Mouse (Mus musculus): Measurements from ENCODE around the gene Gemin7. TPM values are rescaled to one million over a fixed set of nuclear protein-coding genes. Genes with fewer than 3 reads are reported as not detected.

The Gemin7 gene
- total and polyA plus RNA-seq, 3 experiments, result 48.5 to 75.2 (median 48.6) TPM

- H3K4me3 ChIP-seq, result no peak within 1 kb of the TSS
- no peaks in the 10 kb centered on the region for H3K79me2 ChIP-seq (replicated peaks; ENCODE audit: control insufficient read depth, insufficient read depth, low read length)
- no peak within 1 kb of the TSS for H3K9ac ChIP-seq (ENCODE audit: low read depth, low read length)
- no peaks in the 10 kb centered on the region for H3K4me1 ChIP-seq (ENCODE audit: control insufficient read depth, insufficient read depth, low read length)
- DNase-seq, result no peak
- TF ChIP-seq EP300 (IDR thresholded peaks at IDR 0.05; ENCODE audit: insufficient read depth, low read depth, low read length), result no peak
- peak; percentile 52 for TF ChIP-seq CTCF (IDR thresholded peaks at IDR 0.05)
- TF ChIP-seq POLR2A (IDR thresholded peaks at IDR 0.05; ENCODE audit: insufficient read depth, low read depth, low read length), result no peak
- H3K27me3 ChIP-seq (ENCODE audit: control insufficient read depth, insufficient read depth, low read length), result peaks cover 5% of the 10 kb centered on the region
- H3K27ac ChIP-seq, result no peak within 1 kb of the TSS
- 6% methylated on average over 29 of the region's 29 CpGs for WGBS
- intact Hi-C loops (cut with DNase I), result no loop called here
- H3K36me3 ChIP-seq (ENCODE audit: control insufficient read depth, insufficient read depth, low read length), result no peaks in the 10 kb centered on the region
Observed at GRCm38 (mm10) chr7:19517652-19518365, 59.6 kb downstream of the Gemin7 start, which contains the start of gene Nkpd1. Gene Nkpd1, plus strand, starts transcription at chr7:19517838.

Other genes with a start within 250 kb of the Gemin7 start
- gene Ercc1, start 232.8 kb downstream of the Gemin7 start, total RNA-seq (2021), result 10 to 100 TPM; 46.8 to 48.6 TPM
- gene Ercc1, start 232.8 kb downstream of the Gemin7 start, polyA plus RNA-seq (2012; rRNA removed), result 47.1 and 49.1 TPM in 2 replicates
- 1 to 10 TPM; 9.3 to 9.7 TPM for gene Cd3eap, start 218.1 kb downstream of the Gemin7 start, total RNA-seq (2021)
- 4.4 and 4.7 TPM in 2 replicates for gene Cd3eap, start 218.1 kb downstream of the Gemin7 start, polyA plus RNA-seq (2012; rRNA removed)
- gene Ppp1r13l, start 217.8 kb downstream of the Gemin7 start, total RNA-seq (2021), result 10 to 100 TPM; 43.9 to 45.1 TPM
- 23.5 and 30.1 TPM in 2 replicates for gene Ppp1r13l, start 217.8 kb downstream of the Gemin7 start, polyA plus RNA-seq (2012; rRNA removed)
- gene Ercc2, start 195.6 kb downstream of the Gemin7 start, total RNA-seq (2021), result 10 to 100 TPM; 10.9 to 11.6 TPM
- 22.6 and 24.8 TPM in 2 replicates for gene Ercc2, start 195.6 kb downstream of the Gemin7 start, polyA plus RNA-seq (2012; rRNA removed)
- gene Klc3, start 173.5 kb downstream of the Gemin7 start, total RNA-seq (2021), result under 1 TPM; 0.21 to 0.25 TPM
- 0.29 and 0.59 TPM in 2 replicates for gene Klc3, start 173.5 kb downstream of the Gemin7 start, polyA plus RNA-seq (2012; rRNA removed)
- 1,000 to 10,000 TPM; 3,482 to 3,985 TPM for gene Ckm, start 172.8 kb downstream of the Gemin7 start, total RNA-seq (2021)
- gene Ckm, start 172.8 kb downstream of the Gemin7 start, polyA plus RNA-seq (2012; rRNA removed), result 7,008 and 7,255 TPM in 2 replicates
- gene Mark4, start 118.8 kb downstream of the Gemin7 start, total RNA-seq (2021), result 10 to 100 TPM; 22.4 to 27.2 TPM
- gene Mark4, start 118.8 kb downstream of the Gemin7 start, polyA plus RNA-seq (2012; rRNA removed), result 11.1 and 11.8 TPM in 2 replicates
- gene Exoc3l2, start 114.3 kb downstream of the Gemin7 start, total RNA-seq (2021), result 1 to 10 TPM in 1 of 2 experiments, under 1 TPM in 1; 0.80 to 1.2 TPM
- 1.5 and 1.7 TPM in 2 replicates for gene Exoc3l2, start 114.3 kb downstream of the Gemin7 start, polyA plus RNA-seq (2012; rRNA removed)
- 1 to 10 TPM; 2.2 to 2.5 TPM for gene Bloc1s3, start 69.2 kb downstream of the Gemin7 start, total RNA-seq (2021)
- gene Bloc1s3, start 69.2 kb downstream of the Gemin7 start, polyA plus RNA-seq (2012; rRNA removed), result 3.9 and 5.4 TPM in 2 replicates
- 10 to 100 TPM; 32.2 to 33.5 TPM for gene Trappc6a, start 69.2 kb downstream of the Gemin7 start, total RNA-seq (2021)
- gene Trappc6a, start 69.2 kb downstream of the Gemin7 start, polyA plus RNA-seq (2012; rRNA removed), result 32.9 and 45.0 TPM in 2 replicates
- not detected for gene Nkpd1, start 59.8 kb downstream of the Gemin7 start, total RNA-seq (2021)
- gene Nkpd1, start 59.8 kb downstream of the Gemin7 start, polyA plus RNA-seq (2012; rRNA removed), result 0.06 TPM in 1 of 2 replicates, not detected in the other
- gene Ppp1r37, start 14.5 kb downstream of the Gemin7 start, total RNA-seq (2021), result 10 to 100 TPM; 58.0 to 69.5 TPM
- gene Ppp1r37, start 14.5 kb downstream of the Gemin7 start, polyA plus RNA-seq (2012; rRNA removed), result 56.0 and 66.4 TPM in 2 replicates
- gene Zfp296, start 308 bp downstream of the Gemin7 start, total RNA-seq (2021), result under 1 TPM; 0.42 to 0.43 TPM
- gene Zfp296, start 308 bp downstream of the Gemin7 start, polyA plus RNA-seq (2012; rRNA removed), result 0.82 and 1.0 TPM in 2 replicates
- gene Clasrp, start 26.9 kb upstream of the Gemin7 start, total RNA-seq (2021), result 10 to 100 TPM; 13.9 to 14.0 TPM
- gene Clasrp, start 26.9 kb upstream of the Gemin7 start, polyA plus RNA-seq (2012; rRNA removed), result 26.1 and 32.0 TPM in 2 replicates
- gene Relb, start 51.8 kb upstream of the Gemin7 start, total RNA-seq (2021), result 1 to 10 TPM; 7.1 to 7.6 TPM
- gene Relb, start 51.8 kb upstream of the Gemin7 start, polyA plus RNA-seq (2012; rRNA removed), result 9.5 and 12.1 TPM in 2 replicates
- gene Clptm1, start 87.4 kb upstream of the Gemin7 start, total RNA-seq (2021), result 10 to 100 TPM; 61.7 to 74.9 TPM
- 70.1 and 123 TPM in 2 replicates for gene Clptm1, start 87.4 kb upstream of the Gemin7 start, polyA plus RNA-seq (2012; rRNA removed)
- gene Apoc2, start 100.3 kb upstream of the Gemin7 start, total RNA-seq (2021), result under 1 TPM in 1 of 2 experiments, not detected in 1; 0.47 TPM
- not detected in 2 replicates for gene Apoc2, start 100.3 kb upstream of the Gemin7 start, polyA plus RNA-seq (2012; rRNA removed)
- not detected for gene Gm44805, start 103.8 kb upstream of the Gemin7 start, total RNA-seq (2021)
- not detected in 2 replicates for gene Gm44805, start 103.8 kb upstream of the Gemin7 start, polyA plus RNA-seq (2012; rRNA removed)
- gene Apoc4, start 103.9 kb upstream of the Gemin7 start, total RNA-seq (2021), result not detected
- gene Apoc4, start 103.9 kb upstream of the Gemin7 start, polyA plus RNA-seq (2012; rRNA removed), result 0.82 TPM in 1 of 2 replicates, not detected in the other
- gene Apoc1, start 115.1 kb upstream of the Gemin7 start, total RNA-seq (2021), result 1 to 10 TPM; 2.7 to 4.2 TPM
- 3.1 and 7.2 TPM in 2 replicates for gene Apoc1, start 115.1 kb upstream of the Gemin7 start, polyA plus RNA-seq (2012; rRNA removed)
- gene Apoe, start 121.6 kb upstream of the Gemin7 start, total RNA-seq (2021), result 100 to 1,000 TPM; 278 to 293 TPM
- 456 and 519 TPM in 2 replicates for gene Apoe, start 121.6 kb upstream of the Gemin7 start, polyA plus RNA-seq (2012; rRNA removed)
- 10 to 100 TPM; 92.7 to 98.2 TPM for gene Tomm40, start 137.8 kb upstream of the Gemin7 start, total RNA-seq (2021)
- 81.9 and 91.2 TPM in 2 replicates for gene Tomm40, start 137.8 kb upstream of the Gemin7 start, polyA plus RNA-seq (2012; rRNA removed)
- gene Nectin2, start 172.9 kb upstream of the Gemin7 start, total RNA-seq (2021), result 10 to 100 TPM; 30.2 to 41.4 TPM
- gene Nectin2, start 172.9 kb upstream of the Gemin7 start, polyA plus RNA-seq (2012; rRNA removed), result 29.4 and 30.7 TPM in 2 replicates
- 100 to 1,000 TPM; 190 to 214 TPM for gene Bcam, start 193.4 kb upstream of the Gemin7 start, total RNA-seq (2021)
- 240 and 262 TPM in 2 replicates for gene Bcam, start 193.4 kb upstream of the Gemin7 start, polyA plus RNA-seq (2012; rRNA removed)
- gene Cblc, start 219.2 kb upstream of the Gemin7 start, total RNA-seq (2021), result under 1 TPM; 0.63 to 0.77 TPM
- 0.41 and 1.2 TPM in 2 replicates for gene Cblc, start 219.2 kb upstream of the Gemin7 start, polyA plus RNA-seq (2012; rRNA removed)
- 1 to 10 TPM; 3.5 to 6.1 TPM for gene Bcl3, start 245.2 kb upstream of the Gemin7 start, total RNA-seq (2021)
- gene Bcl3, start 245.2 kb upstream of the Gemin7 start, polyA plus RNA-seq (2012; rRNA removed), result 11.9 and 14.0 TPM in 2 replicates